Mouse (Mus musculus) cerebellum, adult 11 months (tissue): ENCODE results near the gene Bcl2l12.

Source experiments
- DNase-seq: peaks from one replicate; pipeline ENCODE4 v3.0.0; 2022

Bcl2l12 gene

GRCm38 (mm10) chr7:44986879-44987718, 11.4 kb downstream of the Bcl2l12 start:
- DNase-seq = no peak

DNA sequence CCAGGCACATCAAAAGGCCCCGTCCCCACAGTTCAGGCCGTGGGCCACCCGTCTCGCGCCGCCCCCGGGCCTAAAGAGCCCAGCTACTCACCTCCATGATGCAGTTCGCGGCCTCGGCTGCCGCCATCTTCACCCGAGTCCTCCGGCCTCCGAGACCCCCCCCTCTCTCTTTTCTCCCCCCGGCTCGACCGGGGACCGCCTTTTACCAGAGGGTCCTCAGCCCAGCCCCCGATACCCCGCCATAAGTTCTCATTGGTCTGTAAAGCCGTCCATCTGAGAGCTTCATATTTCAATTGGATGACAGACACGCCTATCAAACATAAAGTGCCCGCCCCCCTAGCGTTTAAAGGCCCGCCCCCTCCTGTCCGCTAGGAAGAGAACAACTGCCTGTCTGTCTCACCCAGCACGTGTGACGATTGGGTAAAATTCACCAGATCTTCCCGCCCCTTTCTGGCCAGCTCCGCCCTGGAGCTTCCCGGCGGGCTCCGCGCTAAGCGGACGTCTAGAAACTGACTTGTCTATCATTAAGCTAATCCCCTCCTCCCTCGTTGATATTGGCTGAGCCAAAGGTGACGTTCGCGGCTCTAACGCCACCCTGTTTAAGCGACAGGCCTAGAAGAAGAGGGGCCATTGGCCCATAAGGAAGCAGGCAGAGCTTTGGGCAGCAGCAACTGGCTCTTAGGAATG, 12.2 kb downstream of the Bcl2l12 start, which contains the start of gene Prmt1:
Prmt1 (minus strand) TSS at position 377 of the 687 bp plus-strand sequence.
- DNase-seq = peak; percentile 98

- peak; percentile 72 for DNase-seq
Observed at GRCm38 (mm10) chr7:44985595-44986191, 12.8 kb downstream of the Bcl2l12 start.

DNA sequence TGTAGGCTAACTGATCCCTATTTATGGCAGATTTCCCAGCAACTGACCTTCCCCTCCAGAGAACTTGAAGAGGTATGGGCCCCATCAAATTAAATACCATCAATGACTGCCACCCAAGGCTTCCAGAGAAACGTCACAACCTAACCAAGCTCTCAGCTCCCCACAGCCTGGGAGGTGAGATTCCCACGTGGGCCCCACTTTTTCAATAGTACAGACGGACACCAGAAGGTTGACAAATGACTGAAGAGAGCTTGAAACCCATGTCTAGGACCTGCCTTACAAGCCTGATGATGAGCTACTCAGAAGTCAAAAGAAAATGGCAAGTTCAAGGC, 13.7 kb downstream of the Bcl2l12 start:
- no peak for DNase-seq

- no peak for DNase-seq
Observed at GRCm38 (mm10) chr7:44983944-44984832, 14.3 kb downstream of the Bcl2l12 start.

DNA sequence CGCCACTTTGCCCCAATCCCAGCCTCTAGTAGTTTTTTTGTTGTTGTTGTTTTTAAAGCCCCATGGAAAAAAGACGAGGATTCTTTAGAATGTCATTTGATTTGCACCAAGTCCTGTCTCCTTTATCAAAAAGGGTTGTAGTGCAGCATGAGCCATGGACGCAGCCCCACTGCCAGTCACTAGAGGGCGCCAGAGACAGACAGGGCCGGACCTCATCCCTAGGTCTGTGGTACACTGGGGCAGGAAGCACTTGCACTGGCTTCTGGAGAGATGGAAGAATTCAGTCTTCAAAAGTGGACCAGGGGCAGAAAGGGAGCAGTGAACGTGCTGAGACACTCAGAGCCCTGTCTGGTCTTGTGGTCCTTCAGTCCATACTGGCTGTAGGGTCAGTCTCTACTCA, 15.4 kb downstream of the Bcl2l12 start:
- peak; percentile 78 for DNase-seq

- DNase-seq = no peak
Observed at GRCm38 (mm10) chr7:44981539-44981938, 17.0 kb downstream of the Bcl2l12 start.

DNA sequence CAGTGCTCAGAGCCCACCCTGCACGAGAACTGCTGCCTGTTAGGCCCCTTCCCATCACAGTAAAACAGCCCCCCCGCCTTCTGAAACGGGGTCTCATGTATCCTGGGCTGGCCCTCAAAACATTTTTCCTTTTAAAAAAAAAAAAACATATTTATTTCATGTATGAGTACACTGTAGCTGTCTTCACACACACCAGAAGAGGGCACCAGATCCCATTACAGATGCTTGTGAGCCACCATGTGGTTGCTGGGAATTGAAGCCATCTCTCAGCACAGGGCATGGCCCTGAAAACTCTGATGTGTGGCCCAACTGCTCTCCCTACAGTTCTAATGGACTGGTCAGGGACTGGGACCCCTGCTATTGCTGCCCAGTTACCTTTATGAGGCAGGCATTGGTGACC, 20.2 kb downstream of the Bcl2l12 start:
- DNase-seq = no peak

DNA sequence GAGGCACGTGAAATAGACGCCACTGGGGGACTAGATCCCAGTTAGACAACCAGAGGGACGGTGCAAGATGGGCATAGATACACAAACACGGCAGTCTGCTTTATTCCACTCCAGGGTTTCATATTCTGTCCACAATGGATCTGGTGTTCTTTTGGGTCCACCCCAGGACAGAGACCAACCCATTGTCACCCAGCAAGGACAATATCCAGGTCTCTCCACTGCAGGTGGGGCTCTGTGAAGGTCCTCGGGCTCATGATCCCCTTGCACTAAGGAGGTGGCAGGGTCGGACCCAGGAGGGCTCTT, 23.4 kb downstream of the Bcl2l12 start:
- DNase-seq = no peak

GRCm38 (mm10) chr7:44974383-44975116, 24.0 kb downstream of the Bcl2l12 start, which contains the start of gene Cpt1c:
Gene Cpt1c, minus strand, starts transcription at chr7:44974851.
- peak; percentile 85 for DNase-seq

- DNase-seq = no peak
Observed at GRCm38 (mm10) chr7:44973415-44974130, 24.9 kb downstream of the Bcl2l12 start.

GRCm38 (mm10) chr7:44971142-44971541, 27.4 kb downstream of the Bcl2l12 start:
- no peak for DNase-seq

DNA sequence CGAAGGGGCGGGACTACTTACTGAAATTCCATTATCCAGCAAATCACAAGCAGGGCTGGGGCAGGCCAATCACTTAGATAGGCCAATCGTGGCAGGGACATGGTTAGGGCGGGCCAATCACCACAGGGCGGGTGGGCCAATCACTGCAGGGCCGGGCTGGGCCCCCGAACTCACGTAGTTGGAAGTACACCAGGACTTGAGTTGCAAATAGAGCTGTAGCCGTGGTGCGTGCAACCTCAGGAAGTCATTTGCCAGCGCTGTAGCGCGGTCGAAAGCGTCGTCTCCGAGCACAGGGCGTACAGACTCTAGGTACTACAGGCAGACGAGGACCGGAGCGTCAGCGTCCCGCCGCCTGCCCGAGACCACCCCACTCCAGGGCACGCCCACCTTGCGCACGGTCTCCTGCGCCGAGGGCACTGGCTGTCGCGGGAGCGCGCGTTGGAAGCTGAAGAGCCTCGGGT, 28.3 kb downstream of the Bcl2l12 start:
- peak; percentile 79 for DNase-seq

- no peak for DNase-seq
Observed at GRCm38 (mm10) chr7:44966638-44967037, 31.9 kb downstream of the Bcl2l12 start.

DNA sequence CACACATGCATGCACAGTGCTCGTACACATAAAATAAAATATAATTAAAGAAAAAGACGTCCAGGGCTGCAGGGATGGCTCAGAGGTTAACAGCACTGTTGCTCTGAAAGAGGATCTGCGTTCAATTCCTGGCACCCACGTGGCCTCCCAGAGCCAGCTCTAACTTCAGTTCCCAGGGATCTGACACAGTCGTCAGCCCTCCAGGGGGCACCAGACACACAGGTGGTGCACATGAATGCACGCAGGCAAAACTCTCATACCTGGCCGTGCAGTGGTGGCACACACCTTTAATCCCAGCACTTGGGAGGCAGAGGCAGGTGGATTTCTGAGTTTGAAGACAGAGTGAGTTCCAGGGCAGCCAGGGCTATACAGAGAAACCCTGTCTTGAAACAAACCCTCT, 32.5 kb downstream of the Bcl2l12 start:
- no peak for DNase-seq

GRCm38 (mm10) chr7:44964990-44965389, 33.5 kb downstream of the Bcl2l12 start:
- no peak for DNase-seq

DNA sequence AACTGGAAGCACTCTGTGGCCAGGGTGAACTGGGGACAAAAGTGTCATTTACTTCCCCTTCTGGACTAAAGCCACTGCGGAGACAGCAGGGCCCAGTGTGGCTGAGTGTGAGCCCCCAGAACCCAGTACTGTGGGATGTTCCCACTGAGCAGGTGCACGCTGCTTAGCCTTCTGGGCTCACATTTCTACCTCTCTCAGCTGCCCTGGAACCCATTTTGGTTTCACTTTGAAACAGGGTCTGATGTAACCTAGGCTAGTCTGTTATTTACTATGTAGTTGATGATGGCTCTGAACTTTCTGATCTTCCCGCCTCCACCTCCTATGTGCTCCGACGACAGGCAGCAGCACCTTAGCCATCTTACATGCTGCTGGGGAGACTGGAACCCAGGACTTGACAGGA, 35.7 kb downstream of the Bcl2l12 start:
- DNase-seq = no peak

DNA sequence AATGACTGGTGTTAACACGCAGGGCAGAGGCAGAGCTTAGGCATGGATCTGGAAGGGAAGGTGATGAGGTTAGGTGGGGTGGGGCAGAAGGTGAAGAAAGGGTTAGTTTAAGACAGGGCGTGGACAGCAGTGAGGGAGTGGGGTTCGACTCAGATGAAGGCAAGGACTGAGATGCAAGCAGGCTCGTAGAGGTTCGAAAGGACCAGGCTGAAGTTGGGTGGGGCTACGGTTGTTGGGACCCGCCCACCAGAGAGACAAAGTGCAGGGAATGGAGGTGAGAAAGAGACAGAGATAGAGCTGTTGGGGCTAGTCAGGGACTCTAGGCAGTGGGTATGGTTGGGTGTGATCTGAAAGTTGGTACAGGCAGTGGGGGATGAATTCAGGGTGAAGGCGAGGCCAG, 36.2 kb downstream of the Bcl2l12 start:
- DNase-seq = no peak

DNA sequence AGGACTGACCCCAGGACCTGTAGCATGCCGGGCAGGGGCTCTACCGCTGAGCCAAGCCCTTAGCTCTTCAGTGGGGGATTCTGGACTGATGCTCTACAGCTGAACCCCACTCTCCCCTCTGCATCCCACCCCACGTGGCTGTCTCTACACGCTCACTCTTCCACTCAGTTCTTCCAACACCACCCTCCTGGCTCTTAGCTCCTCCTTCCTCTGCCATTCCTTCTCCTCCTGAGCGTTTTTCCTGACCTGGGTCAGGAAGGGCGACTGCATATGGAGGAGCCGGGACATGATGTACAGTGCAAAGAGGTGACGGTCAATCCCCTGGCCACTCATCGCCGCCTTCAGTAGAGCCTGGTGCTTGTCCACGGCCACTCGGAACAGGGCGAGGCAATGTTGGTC, 38.0 kb downstream of the Bcl2l12 start:
- no peak for DNase-seq

DNA sequence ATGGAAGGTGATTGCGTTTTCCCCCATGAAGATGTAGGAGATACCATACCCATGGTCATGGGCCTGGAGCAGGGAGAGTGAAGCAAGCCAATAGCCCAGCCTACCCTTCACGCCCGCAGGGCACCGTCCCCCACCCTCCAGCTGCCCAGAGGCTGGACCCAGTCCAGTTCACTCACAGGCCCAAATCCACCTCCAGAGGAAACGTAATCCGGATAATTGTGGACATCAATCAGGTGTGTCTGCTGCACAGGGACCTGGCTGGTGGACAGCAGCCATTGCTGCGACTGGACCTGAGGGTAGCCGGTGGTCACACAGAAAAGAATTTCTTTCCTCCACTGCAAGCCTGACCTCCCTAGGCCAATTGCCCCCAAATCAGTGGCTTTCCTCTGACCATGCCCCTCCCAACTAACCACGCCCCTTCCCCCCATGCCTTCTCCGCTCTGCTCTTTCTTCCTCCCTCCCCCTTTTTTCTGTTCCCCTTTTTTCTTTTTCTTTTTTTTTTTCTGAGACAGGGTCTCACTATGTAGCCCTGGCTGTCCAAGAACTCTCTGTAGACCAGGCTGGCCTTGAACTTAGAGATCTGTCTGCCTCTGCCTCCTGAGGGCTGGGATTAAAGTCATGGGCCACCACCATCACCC, 38.5 kb downstream of the Bcl2l12 start:
- DNase-seq = no peak

DNA sequence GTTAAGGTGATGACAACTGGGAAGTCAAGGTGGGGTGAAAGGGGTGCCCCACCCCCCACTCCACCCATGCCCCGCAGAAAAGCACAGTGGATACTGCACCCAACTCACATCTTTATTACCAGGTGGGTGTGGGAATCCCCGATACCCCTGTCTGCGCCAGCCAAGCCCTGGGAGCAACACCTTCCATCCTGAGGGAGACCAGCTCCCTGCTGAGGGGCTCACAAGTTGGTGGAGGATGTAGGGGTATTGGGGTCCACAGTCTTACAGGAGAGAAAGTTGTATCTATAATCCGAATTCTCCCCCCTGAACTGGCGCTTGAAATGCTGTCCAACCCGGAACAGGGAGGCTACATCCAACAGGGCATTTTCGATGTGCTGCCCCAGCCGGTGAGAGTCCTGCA, 39.2 kb downstream of the Bcl2l12 start:
- DNase-seq = no peak
